Mouse (Mus musculus): ENCODE results near the gene Ube2d2b.

DNA sequence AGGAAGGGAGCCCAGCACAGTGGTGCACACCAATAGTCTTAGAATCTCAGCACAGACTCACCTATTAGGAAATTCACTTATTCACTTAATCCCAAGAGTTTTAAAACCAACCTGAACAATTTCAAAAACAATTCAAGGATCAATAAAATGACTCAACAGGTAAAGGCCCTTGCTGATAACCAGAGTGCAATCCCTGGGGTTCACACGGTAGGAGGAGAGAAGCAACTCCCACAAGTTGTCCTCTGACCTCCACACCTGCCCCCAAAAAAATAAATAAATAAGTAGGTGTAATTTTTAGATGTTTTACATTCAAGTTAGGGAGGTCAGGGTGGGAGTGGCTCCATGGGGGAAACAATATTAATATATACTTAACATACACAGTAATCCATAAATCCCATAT is 7.4 kb upstream of the Ube2d2b start:
- TF ChIP-seq CTCF (IDR thresholded peaks at IDR 0.05; ENCODE audit: insufficient read depth, low read length) (no peak), POLR2A (IDR thresholded peaks at IDR 0.05; ENCODE audit: borderline replicate concordance, extremely low read depth, low read depth, low read length) (no peak)
